In genomic region chr6:117426363-117426762, GRCm38 (mm10) we compare ENCODE assay signal across 27 mouse cellular contexts.
"Had no signal": no experiment of that assay in that cellular context is flagged by ENCODE, and none has a peak within 500 bp of the region (broad histone marks: within the 10 kb centered on the region; RNA-seq: fewer than 3 reads in every experiment).

No protein-coding gene starts in this region.

- ATAC-seq: hindbrain, embryonic 16.5 days; intestine, embryonic 16.5 days had no signal

- DNase-seq: gastrocnemius, adult 2 months; gastrocnemius, postnatal 25 days; heart, postnatal 14 days; heart, postnatal 4 days; kidney, adult 11 months; kidney, adult 2 months; kidney, adult 9 months; kidney, postnatal 14 days; kidney, postnatal 36 days; layer of hippocampus, adult 9-11 months; layer of hippocampus, postnatal 36 days; left cerebral cortex, postnatal 4 days; liver; liver, embryonic 13.5 days had no signal

- H3K27ac ChIP-seq: gastrocnemius, adult 2 months; heart, embryonic 13.5 days; heart, embryonic 15.5 days; hindbrain, embryonic 12.5 days; hindbrain, embryonic 14.5 days; kidney, embryonic 15.5 days; kidney, postnatal 0 days; liver, embryonic 13.5 days; liver, embryonic 15.5 days had no signal

- H3K4me3 ChIP-seq: gastrocnemius, adult 2 months; heart, embryonic 13.5 days; heart, embryonic 15.5 days; hindbrain, embryonic 10.5 days; hindbrain, embryonic 12.5 days; kidney, embryonic 15.5 days; limb, embryonic 12.5 days; liver, embryonic 13.5 days; liver, embryonic 15.5 days had no signal

- H3K9me3 ChIP-seq: heart, embryonic 13.5 days; heart, embryonic 15.5 days; hindbrain, embryonic 10.5 days; hindbrain, embryonic 12.5 days; kidney, embryonic 15.5 days; limb, embryonic 12.5 days; liver, embryonic 13.5 days; liver, embryonic 15.5 days had no signal

- H3K27me3 ChIP-seq: heart, embryonic 13.5 days; heart, embryonic 15.5 days; hindbrain, embryonic 12.5 days; liver, embryonic 13.5 days; liver, embryonic 15.5 days had no signal

- H3K36me3 ChIP-seq: heart, embryonic 13.5 days; heart, embryonic 15.5 days; hindbrain, embryonic 10.5 days; hindbrain, embryonic 12.5 days; kidney, embryonic 15.5 days; limb, embryonic 12.5 days; liver, embryonic 13.5 days; liver, embryonic 15.5 days had no signal

- H3K9ac ChIP-seq: heart, embryonic 13.5 days; heart, embryonic 15.5 days; hindbrain, embryonic 12.5 days; hindbrain, embryonic 14.5 days; kidney, embryonic 15.5 days; limb, embryonic 12.5 days; liver, embryonic 13.5 days; liver, embryonic 15.5 days had no signal

- H3K4me2 ChIP-seq: heart, embryonic 11.5 days; heart, embryonic 13.5 days; heart, embryonic 15.5 days; hindbrain, embryonic 12.5 days; hindbrain, embryonic 14.5 days; kidney, embryonic 15.5 days; limb, embryonic 12.5 days; liver, embryonic 11.5 days; liver, embryonic 13.5 days; liver, embryonic 15.5 days had no signal
